Mouse (Mus musculus) cerebellum, adult 2 months (tissue): ENCODE measurements at regions not wholly inside any gene's neighbourhood (a gene's known extent, or its start where the extent isn't known, plus 50 kb on each side); places are given as distances from the start of the nearest gene placed in this dataset.

Experiments used
- DNase-seq, 2 experiments: peaks; one replicate each; pipeline ENCODE4 v3.0.0; 2021
- H3K27ac ChIP-seq: fragments of 200-500 bp; 2 replicates; pipeline ENCODE4 v1.5.1; 2012; ENCODE audit warnings: low read length, control low read depth, inconsistent platforms; ENCODE audit not compliant: insufficient read depth
- H3K27me3 ChIP-seq: fragments of 200-500 bp; 2 replicates; pipeline ENCODE4 v1.6.1; 2012; ENCODE audit warnings: inconsistent platforms, mild to moderate bottlenecking, low read length, moderate library complexity; ENCODE audit not compliant: control insufficient read depth, insufficient read depth
- H3K4me1 ChIP-seq: fragments of 200-500 bp; 2 replicates; pipeline ENCODE4 v1.6.1; 2011; ENCODE audit warnings: low read length; ENCODE audit not compliant: control insufficient read depth, insufficient read depth
- H3K4me3 ChIP-seq: fragments of 200-500 bp; replicated peaks from 2 replicates; pipeline ENCODE3; 2011; ENCODE audit warnings: mild to moderate bottlenecking, low read depth, low read length, control low read depth; ENCODE audit not compliant: insufficient read depth
- CTCF ChIP-seq: fragments of 200-500 bp; IDR thresholded peaks from 2 replicates; pipeline ENCODE4 v1.5.1; 2011; ENCODE audit warnings: low read depth, mild to moderate bottlenecking, control low read depth, low read length, moderate library complexity, borderline replicate concordance; ENCODE audit not compliant: insufficient read depth
- POLR2A ChIP-seq: fragments of 200-500 bp; IDR thresholded peaks from 2 replicates; pipeline ENCODE4 v1.6.1; 2011; ENCODE audit warnings: low read length, control low read depth, borderline replicate concordance; ENCODE audit not compliant: insufficient read depth
- WGBS: fragments of 180-500 bp; shearing (Covaris S2); methylation state at CpG from one replicate; pipeline ENCODE4 v1.1.7; 2018; 5-methylcytosine and 5-hydroxymethylcytosine counted together

GRCm38 (mm10) chr15:69224619-69225587 is 2724.2 kb upstream of the Lrrc6 start:
- WGBS, result 58% methylated on average over 6 of the region's 6 CpGs
- TF ChIP-seq POLR2A (no peak), CTCF (no peak)
- DNase-seq, result no peak
- H3K27me3 ChIP-seq, result no peaks in the 10 kb centered on the region; the same call in 1 of the 2 replicates
- H3K4me1 ChIP-seq, result no peaks in the 10 kb centered on the region
- H3K4me3 ChIP-seq, result no peak overlapping the region
- H3K27ac ChIP-seq, result no peak overlapping the region

- no peak for DNase-seq
- Histone ChIP-seq H3K27ac (no peak overlapping the region), H3K4me1 (no peaks in the 10 kb centered on the region), H3K27me3 (no peaks in the 10 kb centered on the region; the same call in 1 of the 2 replicates), H3K4me3 (no peak overlapping the region)
- TF ChIP-seq POLR2A, result no peak
- no peak for TF ChIP-seq CTCF
Measured at GRCm38 (mm10) chr15:69223411-69223810, 2722.7 kb upstream of the Lrrc6 start.

- 93% methylated on average over 1 of the region's 1 CpGs for WGBS
- Histone ChIP-seq H3K4me3 (no peak overlapping the region), H3K27ac (no peak overlapping the region), H3K27me3 (no peaks in the 10 kb centered on the region; the same call in 1 of the 2 replicates), H3K4me1 (no peaks in the 10 kb centered on the region)
- TF ChIP-seq CTCF (no peak), POLR2A (no peak)
- no peak for DNase-seq
Measured at GRCm38 (mm10) chr15:69222391-69222790, 2721.7 kb upstream of the Lrrc6 start.
